Mouse (Mus musculus): Measurements from ENCODE around the gene Gm32742.
"Not testable (repeated sequence)": the region's sequence is repeated elsewhere in the genome, so short reads cannot be mapped to it uniquely, and the experiment has no call there.

Gene Gm32742

DNA sequence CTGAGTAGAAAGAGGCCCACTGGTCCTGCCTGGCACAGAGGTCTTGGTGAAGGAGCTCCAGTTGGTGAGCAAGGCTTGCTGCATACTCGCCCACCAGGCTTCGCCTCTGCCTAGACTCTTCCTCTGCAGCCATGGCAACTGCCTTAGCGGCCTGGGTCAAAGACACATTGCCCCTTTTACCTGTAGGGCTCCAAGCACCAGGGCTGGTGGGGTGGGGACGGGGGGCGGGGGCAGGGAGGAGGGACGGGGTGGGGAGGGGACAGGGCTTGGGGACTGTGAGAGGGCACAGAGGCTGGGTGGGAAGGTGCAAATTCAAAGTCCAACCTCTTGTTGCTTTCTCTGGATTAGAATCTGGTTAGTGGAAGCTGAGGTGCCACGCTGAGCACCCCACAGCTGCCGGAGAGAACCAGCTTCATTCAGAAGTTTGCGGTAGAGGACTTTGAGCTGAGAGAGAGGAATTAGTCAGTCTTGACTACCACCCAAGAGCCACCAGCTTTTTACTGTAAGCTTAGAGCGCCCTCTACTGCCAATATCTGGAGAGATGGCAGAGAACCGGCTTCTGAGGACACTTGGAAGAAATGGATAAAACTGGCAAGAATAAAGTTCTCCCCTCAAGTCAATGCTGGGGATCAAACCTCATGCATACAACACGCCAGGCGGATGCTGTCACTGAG, 13.1 kb downstream of the Gm32742 start:
- DNase-seq (ENCODE audit: low spot score in 2 of 2) = peak; percentile 46 to 72

DNA sequence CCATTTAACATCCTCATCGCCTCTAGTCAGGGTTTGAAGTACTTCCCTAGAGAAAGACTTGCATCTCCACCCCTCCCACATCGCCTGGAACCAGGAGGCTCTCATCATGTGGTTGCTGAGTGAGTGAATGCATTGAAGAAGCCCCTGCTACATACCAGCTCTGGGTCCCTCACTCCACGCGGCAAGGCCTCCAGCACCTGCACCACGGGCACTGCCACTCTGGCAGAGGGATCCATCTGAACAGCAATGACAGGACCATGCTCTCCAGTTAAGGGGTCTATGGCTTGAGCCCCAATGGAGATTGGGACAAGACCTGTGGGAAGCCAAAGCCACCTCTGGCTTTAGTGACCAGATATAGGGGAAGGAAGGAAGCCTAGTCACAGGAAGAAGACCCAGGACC, 18.0 kb downstream of the Gm32742 start:
- no peak for DNase-seq (ENCODE audit: low spot score in 2 of 2)

DNA sequence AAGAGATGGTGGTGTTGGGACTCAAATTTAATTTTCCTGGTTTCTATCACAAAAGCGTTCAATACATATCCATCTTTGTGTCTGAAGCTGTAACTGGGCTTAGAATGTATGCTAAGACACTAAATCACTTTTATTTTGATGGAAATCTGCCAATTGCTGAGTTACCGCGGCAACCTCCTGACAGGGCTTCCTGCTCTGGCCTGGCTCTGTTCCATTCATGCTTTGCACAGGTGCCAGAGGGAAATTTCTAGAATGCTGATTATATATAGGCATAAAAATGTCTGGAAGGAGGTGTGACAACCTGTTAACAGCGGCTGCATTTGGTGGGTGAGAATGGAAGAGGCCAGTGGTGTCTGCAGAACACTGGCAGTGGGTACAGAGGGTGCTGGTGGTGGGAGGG, 18.8 kb downstream of the Gm32742 start:
- no peak for DNase-seq (ENCODE audit: low spot score in 2 of 2)

DNA sequence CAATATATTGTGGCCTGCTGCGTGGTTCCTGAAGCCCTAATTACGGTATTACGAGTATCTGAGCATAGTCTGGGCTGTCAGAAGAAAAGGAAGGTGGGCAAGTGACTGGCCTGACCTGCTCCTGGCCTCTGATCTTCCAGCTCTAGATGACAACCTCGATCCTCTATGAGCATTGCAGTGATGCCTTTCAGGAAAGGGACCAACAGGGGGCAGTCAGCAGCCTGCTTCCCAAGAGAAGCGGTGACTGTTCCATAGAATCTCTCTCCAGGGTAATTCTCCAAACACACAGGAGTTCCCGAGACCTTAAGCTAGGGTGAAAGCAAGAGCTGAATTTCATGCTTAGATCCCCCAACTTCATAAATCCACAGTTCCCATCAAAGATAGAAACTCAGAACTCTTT, 21.1 kb downstream of the Gm32742 start:
- no peak for DNase-seq (ENCODE audit: low spot score in 2 of 2)

DNA sequence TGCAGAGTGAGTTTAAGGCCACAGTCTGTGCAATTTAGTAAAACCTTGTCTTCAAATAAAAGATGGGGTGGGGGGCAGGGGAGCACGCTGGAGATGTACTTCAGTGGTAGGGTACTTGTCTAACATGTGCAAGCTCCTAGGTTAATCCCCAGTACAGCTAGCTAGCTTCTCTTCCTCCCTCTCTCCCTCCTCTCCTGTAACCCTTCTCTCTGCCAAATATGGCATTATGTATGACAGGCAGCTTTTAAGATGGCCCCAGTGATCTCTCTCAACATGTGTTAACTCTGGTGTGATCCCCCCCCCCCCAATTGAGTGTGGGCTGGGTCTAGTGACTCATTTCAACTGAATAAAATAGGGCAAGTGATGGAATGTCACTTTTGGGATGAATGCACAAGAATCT, 21.9 kb downstream of the Gm32742 start:
- no peak for DNase-seq (ENCODE audit: low spot score in 2 of 2)

DNA sequence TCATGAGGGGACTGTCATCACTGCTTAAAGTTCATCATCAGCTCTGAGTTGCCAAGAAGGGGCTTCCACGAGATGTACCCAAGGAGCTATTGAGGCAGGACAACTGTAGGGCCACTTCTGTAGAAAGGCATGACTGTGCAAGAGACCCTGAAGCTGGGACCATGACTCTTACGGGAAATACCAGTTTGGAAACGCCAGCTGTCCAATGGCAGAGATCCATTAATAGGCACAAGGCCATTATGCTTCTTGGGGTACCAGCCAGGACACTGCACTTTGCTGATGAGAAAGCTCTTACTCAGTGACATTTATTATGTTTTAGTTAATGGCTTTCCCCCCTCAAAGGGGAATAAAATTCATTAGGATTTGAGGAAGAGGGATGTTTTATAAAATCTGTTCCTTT, 24.6 kb downstream of the Gm32742 start:
- no peak for DNase-seq (ENCODE audit: low spot score in 2 of 2)

DNA sequence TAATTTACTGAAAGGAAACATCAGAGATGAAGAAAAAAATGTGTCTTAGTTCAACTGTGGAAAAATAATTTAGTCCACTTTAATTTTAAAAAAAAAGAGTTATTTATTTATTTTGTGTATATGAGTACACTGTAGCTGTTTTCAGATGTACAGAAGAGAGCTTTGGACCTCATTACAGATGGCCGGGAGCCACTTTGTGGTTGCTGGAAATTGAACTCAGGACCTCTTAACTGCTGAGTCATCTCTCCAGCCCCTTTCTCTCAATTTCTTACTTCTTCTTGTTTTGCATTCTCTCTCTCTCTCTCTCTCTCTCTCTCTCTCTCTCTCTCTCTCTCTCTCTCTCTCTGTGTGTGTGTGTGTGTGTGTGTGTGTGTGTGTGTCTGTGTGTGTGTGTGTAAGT, 25.9 kb downstream of the Gm32742 start:
- DNase-seq (ENCODE audit: low spot score in 2 of 2) = not testable (repeated sequence)

DNA sequence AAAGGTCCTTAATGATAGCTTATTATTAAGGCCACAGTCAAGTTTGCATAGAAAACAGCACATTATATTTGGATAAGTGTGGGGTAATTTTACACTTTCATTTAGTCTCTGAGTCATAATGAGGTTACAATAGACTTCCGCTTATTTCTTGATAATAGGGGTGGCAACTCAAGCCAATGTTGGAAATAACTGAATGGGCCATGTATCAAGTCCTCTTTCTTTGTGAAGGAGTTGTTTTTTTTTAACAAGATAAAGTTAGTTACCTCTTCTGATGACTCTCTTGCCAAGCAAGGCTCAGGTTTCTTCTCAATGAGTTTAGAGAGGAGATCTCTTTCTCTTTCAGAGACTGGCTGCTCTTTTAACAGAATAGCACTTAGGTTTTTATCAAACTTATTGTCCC, 27.0 kb downstream of the Gm32742 start:
- no peak for DNase-seq (ENCODE audit: low spot score in 2 of 2)

DNA sequence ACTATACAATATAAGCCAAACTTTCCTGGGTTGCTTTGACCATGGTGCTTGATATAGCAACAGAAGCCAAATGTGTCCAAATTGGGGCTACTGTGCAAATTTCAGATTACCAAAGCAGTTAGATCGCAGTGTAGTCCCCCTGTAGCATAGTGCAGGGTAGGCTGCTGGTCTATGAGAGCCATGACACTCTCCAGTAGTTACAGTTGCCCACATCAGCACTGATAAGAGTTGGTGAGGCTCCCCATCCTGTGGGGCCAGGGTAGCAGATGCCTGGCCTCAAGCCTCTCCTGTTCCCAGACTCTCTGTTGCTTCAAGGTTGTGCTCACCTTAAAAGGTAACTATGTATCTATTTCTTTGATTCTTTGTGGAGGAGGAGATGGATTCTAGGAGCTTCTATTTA, 27.5 kb downstream of the Gm32742 start:
- DNase-seq (ENCODE audit: low spot score in 2 of 2) = no peak

DNA sequence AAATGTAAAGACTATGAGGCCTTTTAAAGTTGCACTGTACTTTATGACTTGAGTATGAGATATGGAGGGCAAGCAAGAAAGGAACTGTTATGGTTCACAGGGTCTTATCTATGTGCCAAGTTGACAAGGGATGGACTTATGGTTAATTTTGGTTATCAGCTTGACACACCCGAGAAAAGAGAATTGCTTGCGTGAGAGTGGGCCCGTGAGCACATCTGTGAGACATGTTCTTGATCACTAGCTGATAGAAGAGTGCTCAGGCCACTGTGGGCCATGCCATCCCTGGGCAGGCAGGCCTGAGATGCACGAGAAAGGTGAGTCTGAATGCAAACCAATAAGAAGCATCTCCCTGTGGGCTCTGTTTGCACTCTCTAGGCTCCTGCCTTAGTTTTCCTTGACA, 27.9 kb downstream of the Gm32742 start:
- DNase-seq (ENCODE audit: low spot score in 2 of 2) = no peak

DNA sequence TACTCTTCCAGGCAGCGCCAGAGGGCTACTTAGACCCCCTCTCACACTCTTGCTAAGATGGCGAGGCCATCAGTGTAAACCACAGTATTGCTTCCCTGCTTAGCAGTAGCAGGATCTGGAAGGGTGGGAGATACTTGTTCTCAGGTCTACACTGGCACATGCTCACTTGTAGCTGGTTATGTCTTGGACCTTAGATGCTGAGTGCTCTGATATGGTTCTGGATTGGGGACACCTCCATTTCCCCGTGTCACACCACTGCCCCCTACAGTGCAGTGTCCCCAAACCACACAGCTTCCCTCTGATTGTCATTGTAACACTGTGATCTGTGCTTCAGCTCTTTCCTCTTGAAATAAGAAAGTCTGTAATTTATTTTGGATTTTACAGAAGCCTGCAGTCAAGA, 28.3 kb downstream of the Gm32742 start:
- no peak for DNase-seq (ENCODE audit: low spot score in 2 of 2)

DNA sequence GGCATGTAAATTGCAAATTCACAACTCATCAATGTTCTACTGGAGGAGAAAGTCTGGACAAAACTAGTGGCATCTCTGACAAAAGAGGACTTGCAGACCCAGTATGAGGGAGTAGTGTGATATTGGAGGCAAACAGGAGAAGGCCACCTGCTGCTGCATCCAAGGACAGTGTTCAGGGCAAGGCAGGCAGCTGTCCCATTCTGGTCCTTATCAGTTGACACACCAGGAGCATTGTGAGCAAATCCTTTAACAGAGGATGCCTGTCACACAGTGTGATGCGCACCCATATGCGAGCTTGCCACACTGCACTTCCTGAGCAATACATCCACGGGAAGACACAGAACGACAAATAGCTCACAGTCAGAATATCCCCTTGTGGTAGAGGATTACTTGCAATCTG, 50.5 kb downstream of the Gm32742 start:
- DNase-seq (ENCODE audit: low spot score in 2 of 2) = no peak

DNA sequence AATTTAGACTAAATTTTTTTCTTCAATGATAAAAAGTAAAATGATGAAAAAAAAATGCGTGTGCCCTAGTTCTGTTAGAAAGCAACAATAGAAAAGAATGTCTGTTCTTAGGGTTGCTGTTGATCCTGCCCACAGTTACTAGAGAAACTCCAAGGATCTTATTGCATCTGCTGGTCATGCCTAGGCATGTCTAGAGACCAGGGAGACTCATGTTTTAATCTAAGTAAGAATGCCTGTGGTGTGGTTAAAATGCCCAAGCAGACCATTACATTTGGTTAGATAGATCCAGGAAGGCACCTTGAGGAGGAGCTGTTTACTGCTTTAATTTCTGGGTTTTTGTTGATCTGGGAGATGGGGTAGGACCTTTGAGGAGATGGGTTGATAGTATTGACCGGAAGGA, 59.6 kb downstream of the Gm32742 start:
- no peak for DNase-seq (ENCODE audit: low spot score in 2 of 2)

DNA sequence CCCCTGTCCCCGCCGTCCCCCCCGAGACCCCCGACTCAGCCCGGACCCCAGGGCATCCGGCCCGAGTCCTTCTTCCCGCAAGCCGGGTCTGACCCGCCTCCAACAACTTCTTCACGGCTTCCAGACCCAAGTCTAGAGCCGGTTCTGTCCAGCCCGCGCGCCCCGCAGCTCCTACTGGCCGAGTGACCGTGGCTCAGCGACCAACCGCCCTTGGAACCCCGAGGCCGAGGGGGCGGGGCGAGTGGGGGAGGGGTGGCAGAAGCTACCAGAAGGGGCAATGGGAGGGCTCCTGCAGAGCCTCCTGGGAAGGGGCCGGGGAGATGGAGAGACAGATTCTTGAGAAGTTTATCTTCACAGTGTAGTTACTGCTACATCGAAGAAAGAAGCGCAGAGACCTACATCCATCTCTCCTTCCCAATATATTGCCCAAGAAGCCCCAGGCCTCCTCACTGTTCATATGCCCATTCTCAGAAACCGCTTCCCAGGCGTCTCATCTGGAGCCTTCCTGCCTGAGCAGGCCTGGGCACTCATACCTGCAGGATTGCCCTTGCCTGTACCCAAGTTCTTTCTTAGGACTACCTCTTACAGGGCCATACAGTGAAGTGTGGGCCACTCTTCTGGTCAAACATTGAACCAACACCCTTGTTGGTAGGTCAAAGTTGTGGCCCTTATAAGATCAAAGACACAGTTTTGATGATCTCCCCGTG, 61.4 kb downstream of the Gm32742 start:
- no peak for DNase-seq (ENCODE audit: low spot score in 2 of 2)

DNA sequence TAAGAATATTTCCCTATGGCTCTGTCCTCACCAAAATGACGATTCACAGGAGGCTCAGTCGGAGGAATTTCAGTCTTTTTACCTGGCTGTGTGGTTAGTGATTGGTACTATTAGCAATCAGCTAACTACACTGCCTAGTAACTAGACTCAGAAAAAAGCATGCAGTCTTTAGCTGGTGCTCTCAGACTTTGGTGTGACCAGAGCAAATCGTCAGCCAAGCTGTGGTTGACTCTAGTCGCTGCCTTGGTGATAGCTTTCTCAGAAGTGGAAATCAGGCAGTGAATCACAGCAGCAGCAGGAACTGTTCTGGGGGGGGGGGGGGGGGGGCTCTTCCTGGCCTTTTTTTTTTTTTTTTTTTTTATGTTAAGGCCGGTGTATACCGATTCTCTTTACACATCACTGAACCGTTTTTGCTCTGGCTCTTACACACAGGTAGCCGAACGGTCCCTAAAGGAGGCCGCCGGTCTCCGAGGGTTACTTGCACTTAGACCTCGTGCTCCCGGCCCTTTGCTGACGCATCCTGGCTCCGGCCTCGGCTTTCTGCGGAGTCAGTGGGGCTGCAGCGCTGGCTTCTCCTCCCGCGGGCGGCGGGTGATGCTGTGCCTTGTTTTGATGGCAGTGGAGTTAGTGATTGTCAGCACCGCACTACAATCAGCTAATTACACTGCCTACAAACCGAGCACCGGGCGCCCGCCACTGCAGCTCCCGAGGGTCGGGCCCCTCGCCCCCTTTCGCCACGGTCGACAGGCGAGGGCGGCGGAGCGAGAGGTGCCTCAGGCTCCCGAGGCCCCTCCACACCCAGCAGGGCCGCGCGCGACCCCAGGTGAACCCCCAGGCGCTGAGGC, 62.1 kb downstream of the Gm32742 start:
- peak; percentile 13 to 64 for DNase-seq (ENCODE audit: low spot score in 2 of 2)

DNA sequence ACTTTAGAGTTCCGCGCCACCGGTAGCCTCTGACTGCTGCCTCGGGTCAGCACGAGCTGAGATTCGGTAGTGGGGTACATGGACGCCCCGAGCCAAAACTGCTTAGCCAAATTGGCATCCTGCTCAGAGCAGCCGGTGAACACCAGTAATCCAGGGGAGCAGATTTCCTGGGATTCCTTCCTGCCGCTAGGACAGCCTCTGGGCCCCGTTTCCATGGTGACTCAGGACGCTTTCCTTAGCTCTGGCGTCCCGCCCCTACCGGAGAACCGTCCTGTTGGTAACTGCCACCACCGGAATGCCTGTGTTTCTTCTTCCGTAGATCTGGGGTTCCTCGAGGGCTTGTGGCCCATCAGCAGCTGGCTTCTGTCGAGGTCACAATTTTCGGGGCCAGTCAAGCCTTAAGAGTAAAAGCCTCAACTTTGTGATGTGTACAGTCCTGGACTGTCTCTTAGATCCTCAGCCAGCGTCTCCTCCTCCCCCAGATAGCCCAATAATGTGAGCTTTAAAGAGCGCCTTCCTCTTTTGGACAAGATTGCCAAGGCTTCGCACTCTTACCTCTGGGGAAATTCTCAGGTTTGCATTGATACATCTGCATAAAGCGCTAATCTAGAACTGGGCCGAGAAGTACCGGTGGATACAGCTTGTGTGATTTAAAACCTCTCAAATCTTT, 63.4 kb downstream of the Gm32742 start, which contains the start of gene 4833427G06Rik:
Gene 4833427G06Rik, minus strand, starts transcription at position 323 of the 670 bp plus-strand sequence.
- no peak for DNase-seq (ENCODE audit: low spot score in 2 of 2)

DNA sequence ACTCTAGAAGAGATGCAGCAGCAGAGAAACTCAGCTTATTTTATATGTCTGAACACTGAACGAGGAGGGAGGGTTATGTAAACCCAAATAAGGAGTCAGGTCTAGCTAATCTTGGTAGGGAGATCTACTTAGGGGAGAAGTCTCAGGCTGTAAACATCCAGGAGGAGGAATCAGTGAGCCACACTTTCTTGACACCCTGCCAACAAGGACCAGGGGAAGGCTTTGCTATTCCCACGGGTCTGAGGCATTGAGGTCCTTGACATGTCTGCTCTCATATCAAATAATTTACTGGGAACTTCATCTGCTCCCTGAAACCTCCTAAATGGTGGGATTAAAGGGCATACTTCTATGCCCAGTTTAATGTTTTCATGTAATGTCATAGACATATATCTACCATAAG, 69.0 kb downstream of the Gm32742 start:
- no peak for DNase-seq (ENCODE audit: low spot score in 2 of 2)

DNA sequence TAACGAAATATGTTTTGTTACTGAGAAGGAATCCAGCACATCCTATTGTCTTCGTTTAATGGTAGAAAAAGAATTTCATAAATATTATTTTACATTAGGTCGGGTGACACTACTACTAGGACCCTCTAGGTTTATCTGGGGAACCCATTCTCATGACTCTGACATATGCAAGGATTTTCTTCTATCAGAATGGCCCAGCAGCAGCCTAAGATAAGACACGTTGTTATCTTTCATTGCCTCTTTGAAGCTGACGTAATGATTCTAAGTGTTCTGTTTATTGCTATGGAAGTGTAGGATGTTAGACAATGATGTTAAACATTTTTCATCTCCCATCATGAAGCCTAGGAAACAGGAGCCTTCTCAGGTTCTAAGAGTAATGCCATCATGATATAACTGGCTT, 71.6 kb downstream of the Gm32742 start:
- DNase-seq (ENCODE audit: low spot score in 2 of 2) = no peak

DNA sequence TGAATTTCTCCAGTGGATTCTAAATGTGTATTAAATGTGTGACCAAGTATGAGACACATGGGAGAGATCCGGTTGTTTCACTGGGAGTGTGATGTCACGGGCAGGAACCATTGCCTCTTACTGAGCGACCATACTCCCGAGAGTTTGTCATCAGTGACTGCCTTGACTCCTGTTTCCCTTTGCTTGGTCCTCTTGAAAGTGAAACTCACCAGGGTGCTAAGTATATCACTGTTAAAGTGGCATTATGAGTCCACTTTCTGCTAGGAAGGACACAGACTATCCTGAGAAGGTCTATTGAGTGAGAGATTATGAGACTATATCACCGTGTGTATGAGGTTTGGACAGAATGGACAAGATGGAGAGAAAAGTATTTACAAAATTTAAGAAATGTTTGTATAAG, 83.7 kb downstream of the Gm32742 start:
- DNase-seq (ENCODE audit: low spot score in 2 of 2) = no peak
